Mouse (Mus musculus) thymus, postnatal 10 days (tissue): ENCODE measurements around the gene Bdh1.
"Not testable (repeated sequence)": the region's sequence is repeated elsewhere in the genome, so short reads cannot be mapped to it uniquely, and the experiment has no call there.

Source experiments
- DNase-seq, 2 experiments: peaks; one replicate each; pipeline ENCODE4 v3.0.0; 2021; ENCODE audit warnings: low spot score in 2 of 2

Gene Bdh1

GRCm38 (mm10) chr16:31422000-31422399, at the start of gene Bdh1:
TSS of gene Bdh1 (plus strand) at chr16:31422280.
- no peak for DNase-seq

GRCm38 (mm10) chr16:31372316-31372715, 49.8 kb upstream of the Bdh1 start:
- DNase-seq = not testable (repeated sequence)

- DNase-seq = not testable (repeated sequence)
Measured at GRCm38 (mm10) chr16:31375877-31376582, 46.0 kb upstream of the Bdh1 start.

GRCm38 (mm10) chr16:31388269-31388668, 33.8 kb upstream of the Bdh1 start:
- not testable (repeated sequence) for DNase-seq

GRCm38 (mm10) chr16:31399231-31399630, 22.8 kb upstream of the Bdh1 start:
- DNase-seq = no peak

- DNase-seq = no peak
Measured at GRCm38 (mm10) chr16:31400908-31401692, 21.0 kb upstream of the Bdh1 start.

GRCm38 (mm10) chr16:31402096-31402495, 20.0 kb upstream of the Bdh1 start:
- DNase-seq = no peak

- DNase-seq = no peak
Measured at GRCm38 (mm10) chr16:31403971-31404370, 18.1 kb upstream of the Bdh1 start.

GRCm38 (mm10) chr16:31405040-31405439, 17.0 kb upstream of the Bdh1 start:
- no peak for DNase-seq

GRCm38 (mm10) chr16:31407872-31408271, 14.2 kb upstream of the Bdh1 start:
- no peak for DNase-seq

GRCm38 (mm10) chr16:31410969-31411368, 11.1 kb upstream of the Bdh1 start:
- DNase-seq = no peak

- no peak for DNase-seq
Measured at GRCm38 (mm10) chr16:31412321-31412720, 9.8 kb upstream of the Bdh1 start.

- DNase-seq = no peak
Measured at GRCm38 (mm10) chr16:31413777-31414176, 8.3 kb upstream of the Bdh1 start.

- DNase-seq = no peak
Measured at GRCm38 (mm10) chr16:31415885-31416450, 6.1 kb upstream of the Bdh1 start.

- no peak for DNase-seq
Measured at GRCm38 (mm10) chr16:31418704-31419103, 3.4 kb upstream of the Bdh1 start.

- no peak for DNase-seq
Measured at GRCm38 (mm10) chr16:31419457-31419856, 2.6 kb upstream of the Bdh1 start.

GRCm38 (mm10) chr16:31422722-31423121, 642 bp downstream of the Bdh1 start:
- no peak for DNase-seq

- no peak for DNase-seq
Measured at GRCm38 (mm10) chr16:31423368-31423767, 1.3 kb downstream of the Bdh1 start.

GRCm38 (mm10) chr16:31424416-31425187, 2.5 kb downstream of the Bdh1 start:
- DNase-seq = no peak

GRCm38 (mm10) chr16:31425508-31425907, 3.4 kb downstream of the Bdh1 start:
- peak; percentile 66 to 89 for DNase-seq

GRCm38 (mm10) chr16:31426496-31427126, 4.5 kb downstream of the Bdh1 start:
- DNase-seq = no peak

GRCm38 (mm10) chr16:31428335-31428674, 6.2 kb downstream of the Bdh1 start:
- DNase-seq = no peak
